Mouse (Mus musculus) lung, embryonic 14.5 days (tissue): ENCODE data around the gene Inpp5f. TPM values are rescaled to one million over a fixed set of nuclear protein-coding genes. Genes with fewer than 3 reads are reported as not detected.

Experiments
- ATAC-seq: fragments of 200-750 bp; cut with Nextera tagmentation; 2 replicates; pipeline ENCODE4 v1.8.0; 2017; ENCODE audit warnings: mild to moderate bottlenecking, moderate TSS enrichment, moderate library complexity; ENCODE audit not compliant: insufficient read depth
- DNase-seq: peaks from one replicate; pipeline ENCODE4 v3.0.0-alpha.2; 2015
- H3K27ac ChIP-seq: fragments of 300-500 bp; sonication (generic); 2 replicates; pipeline ENCODE4 v1.5.1; 2014; ENCODE audit warnings: low read depth, mild to moderate bottlenecking, moderate library complexity
- H3K27me3 ChIP-seq: fragments of 300-500 bp; sonication (generic); 2 replicates; pipeline ENCODE4 v1.6.1; 2014; ENCODE audit warnings: low read length, control low read depth; ENCODE audit not compliant: insufficient read depth
- H3K36me3 ChIP-seq: fragments of 300-500 bp; sonication (generic); 2 replicates; pipeline ENCODE4 v1.6.1; 2014; ENCODE audit warnings: control low read depth; ENCODE audit not compliant: insufficient read depth
- H3K4me1 ChIP-seq: fragments of 300-500 bp; sonication (generic); 2 replicates; pipeline ENCODE4 v1.6.1; 2014; ENCODE audit warnings: antibody characterized with exemption, control low read depth; ENCODE audit not compliant: insufficient read depth
- H3K4me2 ChIP-seq: fragments of 300-500 bp; sonication (generic); 2 replicates; pipeline ENCODE4 v1.6.1; 2014; ENCODE audit warnings: mild to moderate bottlenecking
- H3K4me3 ChIP-seq: fragments of 300-500 bp; sonication (generic); 2 replicates; pipeline ENCODE4 v1.5.1; 2014; ENCODE audit warnings: low read depth, low read length
- H3K9ac ChIP-seq: fragments of 300-500 bp; sonication (generic); 2 replicates; pipeline ENCODE4 v1.6.1; 2014
- H3K9me3 ChIP-seq: fragments of 300-500 bp; sonication (generic); 2 replicates; pipeline ENCODE4 v1.6.1; 2016; ENCODE audit warnings: low read depth, low read length, control low read depth
- CTCF ChIP-seq: IDR thresholded peaks from 2 replicates; pipeline ENCODE4 v1.5.1; 2016; ENCODE audit warnings: antibody characterized with exemption, low read depth
- WGBS: fragments of 180-500 bp; shearing (Covaris S2); extraction: QIAGEN DNeasy Blood & Tissue Kit; methylation state at CpG from one replicate; pipeline ENCODE4 v1.1.7; 2014; 5-methylcytosine and 5-hydroxymethylcytosine counted together
- polyA plus RNA-seq: library from polyadenylated mRNA; unstranded; fragments of >200 nt; fragmentation: Nextera tagmentation; extraction: Ambion mirVana; gene quantifications from 2 replicates; pipeline ENCODE4 v1.2.1, GENCODE M21; 2014

Gene Inpp5f
- polyA plus RNA-seq, 1 experiment from 2014 or later: 28.2 TPM

DNA sequence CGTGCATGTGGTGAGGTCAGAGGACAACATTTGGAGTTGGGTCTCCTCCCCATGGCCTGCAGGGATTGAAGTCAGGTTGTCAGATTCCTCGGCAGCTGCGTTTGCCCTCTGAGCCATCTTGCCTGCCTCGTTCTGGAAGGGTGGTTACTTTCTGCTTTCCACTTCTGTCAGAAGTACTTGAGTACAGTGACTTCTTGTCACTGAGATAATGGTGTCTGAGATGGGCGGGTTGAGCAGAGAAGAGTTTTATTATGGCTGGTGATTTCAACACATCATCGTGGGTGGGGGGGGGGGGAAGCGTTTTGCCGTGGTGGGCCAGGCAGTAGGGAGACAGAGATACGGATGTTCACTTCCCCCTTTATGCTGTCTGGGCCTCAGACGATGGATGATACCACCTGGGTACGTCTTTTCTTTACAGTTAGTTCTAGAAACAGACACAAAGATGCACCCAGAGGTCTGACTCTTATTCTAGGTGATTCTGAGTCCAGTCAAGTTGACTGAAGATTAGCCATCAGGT, 53.8 kb downstream of the Inpp5f start:
- Histone ChIP-seq H3K27ac (no peak overlapping the region), H3K4me2 (no peak overlapping the region), H3K9me3 (no peaks in the 10 kb centered on the region), H3K27me3 (no peaks in the 10 kb centered on the region), H3K36me3 (no peaks in the 10 kb centered on the region), H3K9ac (no peak overlapping the region), H3K4me1 (no peaks in the 10 kb centered on the region), H3K4me3 (no peak overlapping the region)
- ATAC-seq (no peak), DNase-seq (no peak)
- 82% methylated on average over 11 of the region's 11 CpGs for WGBS
- no peak for TF ChIP-seq CTCF

DNA sequence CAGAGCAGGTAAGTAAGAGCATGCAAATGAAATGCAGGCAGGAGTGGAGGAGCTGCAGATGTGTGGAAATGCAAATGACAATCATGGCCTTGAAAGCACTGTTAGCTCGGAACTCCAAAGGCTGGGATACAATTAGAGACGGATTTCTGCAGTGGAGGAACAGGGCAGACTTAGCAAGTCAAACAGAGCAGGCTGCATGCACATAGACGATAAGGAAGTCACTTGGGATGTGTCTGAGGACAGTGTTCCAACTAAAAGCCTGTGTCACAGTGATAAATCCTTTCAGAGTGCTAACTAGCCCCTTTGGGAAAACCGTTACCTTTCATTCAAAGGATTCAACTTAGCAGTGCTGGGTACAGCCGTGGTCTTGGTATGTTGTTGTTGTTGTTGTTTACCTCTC, 56.7 kb downstream of the Inpp5f start:
- 68% methylated on average over 5 of the region's 5 CpGs for WGBS
- Histone ChIP-seq H3K27ac (no peak overlapping the region), H3K27me3 (no peaks in the 10 kb centered on the region), H3K4me2 (no peak overlapping the region), H3K4me1 (no peaks in the 10 kb centered on the region), H3K4me3 (no peak overlapping the region), H3K36me3 (no peaks in the 10 kb centered on the region), H3K9ac (no peak overlapping the region), H3K9me3 (no peaks in the 10 kb centered on the region)
- DNase-seq (no peak), ATAC-seq (no peak)
- TF ChIP-seq CTCF: no peak

DNA sequence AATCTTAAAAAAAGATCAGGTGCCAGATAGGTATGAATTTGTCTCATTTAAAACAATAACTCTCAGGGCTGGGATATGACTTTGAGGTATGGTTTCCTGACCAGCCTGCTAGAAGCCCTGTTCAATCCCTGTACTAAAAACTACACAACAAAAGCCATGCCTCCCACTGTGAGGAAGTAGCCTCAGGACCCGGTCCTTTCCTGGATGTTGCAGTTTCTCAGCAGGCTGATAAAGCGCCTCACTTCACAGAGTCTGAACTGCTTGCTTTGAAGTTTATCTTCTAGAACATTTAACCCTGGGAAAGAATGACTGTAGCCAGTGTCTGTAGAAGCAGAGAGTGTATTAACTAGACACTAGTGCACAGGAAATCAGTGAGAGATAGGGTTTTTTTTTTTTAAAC, 57.7 kb downstream of the Inpp5f start:
- ATAC-seq (no peak), DNase-seq (no peak)
- Histone ChIP-seq H3K4me1 (no peaks in the 10 kb centered on the region), H3K9ac (no peak overlapping the region), H3K4me2 (no peak overlapping the region), H3K27ac (no peak overlapping the region), H3K4me3 (no peak overlapping the region), H3K27me3 (no peaks in the 10 kb centered on the region), H3K9me3 (no peaks in the 10 kb centered on the region), H3K36me3 (no peaks in the 10 kb centered on the region)
- no peak for TF ChIP-seq CTCF
- WGBS: 37% methylated on average over 2 of the region's 2 CpGs

DNA sequence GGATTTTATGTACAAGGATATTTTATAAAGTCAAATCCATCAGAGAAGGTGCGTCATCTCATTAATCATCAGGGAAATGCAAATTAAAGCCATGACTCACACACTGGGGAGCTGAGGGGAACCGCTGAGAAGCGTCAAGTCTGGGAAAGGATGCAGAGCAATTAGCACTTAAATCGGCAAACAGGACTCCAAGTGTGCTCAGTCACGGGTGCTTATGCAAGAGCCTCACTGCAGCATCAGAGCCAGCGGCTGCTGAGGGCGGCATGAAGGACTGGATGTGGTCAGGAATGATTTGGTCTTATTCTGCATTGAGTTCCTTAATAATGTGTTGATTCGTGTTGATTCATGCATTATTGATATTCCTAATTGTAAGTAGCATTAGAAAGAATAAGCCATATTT, 60.8 kb downstream of the Inpp5f start:
- DNase-seq (no peak), ATAC-seq (no peak)
- Histone ChIP-seq H3K36me3 (no peaks in the 10 kb centered on the region), H3K27me3 (no peaks in the 10 kb centered on the region), H3K27ac (no peak overlapping the region), H3K9ac (no peak overlapping the region), H3K4me3 (no peak overlapping the region), H3K9me3 (no peaks in the 10 kb centered on the region), H3K4me2 (0 out of 2 replicates have a peak overlapping the region, but pooled peaks have one; percentile 7), H3K4me1 (no peaks in the 10 kb centered on the region)
- 30% methylated on average over 8 of the region's 8 CpGs for WGBS
- no peak for TF ChIP-seq CTCF

DNA sequence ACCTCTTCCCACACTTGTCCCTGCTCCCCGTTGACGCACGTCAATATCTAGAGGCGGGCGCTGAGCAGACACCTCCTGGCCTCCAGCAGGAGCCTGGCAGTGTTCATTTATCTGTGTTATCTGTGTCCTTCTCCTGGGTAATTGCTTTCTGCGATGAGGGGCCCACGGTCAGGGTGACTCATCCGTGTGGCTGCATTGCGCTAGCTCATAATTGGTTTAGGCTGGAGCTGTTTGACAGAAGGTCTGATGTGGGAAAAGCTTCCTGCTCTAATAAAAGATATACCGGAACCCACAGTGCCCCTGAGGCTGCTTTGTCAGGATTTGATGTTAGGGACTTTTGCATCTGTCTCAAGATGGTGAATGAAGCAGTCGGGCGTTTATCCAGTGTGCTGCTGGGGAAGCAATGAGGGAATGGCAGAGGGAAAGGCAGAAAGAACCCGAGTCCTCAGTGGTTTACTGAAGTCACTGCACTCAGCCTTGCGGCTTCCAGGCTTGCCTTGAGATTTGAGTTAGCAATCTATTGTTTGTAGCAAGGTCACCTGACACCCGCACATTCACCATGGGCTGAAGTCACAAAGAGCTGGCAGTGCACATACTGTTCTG, 61.4 kb downstream of the Inpp5f start:
- 23% methylated on average over 15 of the region's 15 CpGs for WGBS
- H3K4me1 ChIP-seq: no peaks in the 10 kb centered on the region
- H3K4me2 ChIP-seq: 0 out of 2 replicates have a peak overlapping the region, but pooled peaks have one; percentile 7
- no peak for TF ChIP-seq CTCF
- DNase-seq: no peak
- H3K4me3 ChIP-seq: no peak overlapping the region
- no peaks in the 10 kb centered on the region for H3K27me3 ChIP-seq
- no peak overlapping the region for H3K27ac ChIP-seq
- ATAC-seq: no peak
- H3K36me3 ChIP-seq: no peaks in the 10 kb centered on the region
- no peak overlapping the region for H3K9ac ChIP-seq
- no peaks in the 10 kb centered on the region for H3K9me3 ChIP-seq

DNA sequence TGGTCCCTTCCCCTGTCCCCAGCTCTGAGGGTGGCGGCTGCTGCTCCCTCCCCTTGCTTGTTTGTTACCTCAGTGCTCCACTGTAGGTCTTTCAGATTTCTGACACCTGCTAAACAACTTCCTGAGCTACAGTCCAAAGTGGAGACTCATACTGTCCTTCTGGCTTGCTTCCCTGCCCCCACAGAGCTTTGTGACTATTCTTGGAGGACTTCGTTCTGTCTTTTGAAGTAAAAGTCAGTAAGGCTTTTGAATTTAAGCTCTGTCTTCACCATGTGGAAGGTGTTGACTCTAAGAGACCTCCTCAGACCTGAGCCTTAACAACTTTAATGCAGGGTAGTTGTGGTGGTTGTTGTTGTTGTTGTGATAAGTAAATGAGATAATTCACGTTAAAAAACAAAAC, 67.4 kb downstream of the Inpp5f start:
- WGBS: 60% methylated on average over 3 of the region's 3 CpGs
- TF ChIP-seq CTCF: no peak
- H3K4me1 ChIP-seq: no peaks in the 10 kb centered on the region
- H3K36me3 ChIP-seq: peaks cover 5% of the 10 kb centered on the region; the same call in 1 of the 2 replicates
- no peaks in the 10 kb centered on the region for H3K27me3 ChIP-seq
- DNase-seq (no peak), ATAC-seq (no peak)
- no peak overlapping the region for H3K9ac ChIP-seq
- H3K27ac ChIP-seq: no peak overlapping the region
- no peaks in the 10 kb centered on the region for H3K9me3 ChIP-seq
- H3K4me2 ChIP-seq: no peak overlapping the region
- no peak overlapping the region for H3K4me3 ChIP-seq

DNA sequence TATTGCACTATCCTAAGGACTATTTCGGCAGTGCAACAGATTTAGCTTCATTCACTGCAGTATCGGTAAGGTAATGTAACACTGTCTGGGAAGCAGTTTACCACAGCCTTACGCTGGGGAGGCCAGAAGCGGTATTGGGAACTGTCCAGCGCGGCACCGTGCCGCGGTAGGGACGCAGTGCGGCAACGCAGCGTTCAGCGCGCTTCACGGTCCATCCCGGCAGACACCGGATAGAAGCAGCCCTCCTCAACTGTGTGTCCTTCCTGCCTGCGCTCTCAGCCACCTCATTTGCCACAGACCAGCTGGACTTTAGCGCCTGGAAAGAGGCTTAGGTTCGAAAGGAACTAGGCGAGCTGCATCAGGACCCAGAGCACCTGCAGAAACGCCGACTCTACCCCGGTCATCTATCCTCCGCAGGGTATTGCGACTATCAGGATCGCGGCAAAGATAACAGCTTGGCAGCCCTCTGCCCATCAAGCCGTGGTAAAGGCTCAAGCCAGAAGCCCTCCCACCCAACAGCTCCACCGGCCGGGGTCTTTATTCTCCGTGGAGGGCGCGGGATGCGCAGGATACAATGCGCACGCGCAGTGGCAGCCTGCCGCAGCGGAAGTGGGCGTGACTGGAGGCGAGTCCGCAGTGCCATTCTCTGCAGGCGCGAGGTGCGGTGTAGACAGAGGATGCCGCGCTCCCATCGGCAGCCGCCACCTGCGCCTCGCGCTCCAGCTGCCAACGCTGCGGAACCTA, 76.9 kb downstream of the Inpp5f start:
- H3K4me2 ChIP-seq: peak overlapping the region; percentile 68
- peak; percentile 78 for ATAC-seq
- WGBS: 42% methylated on average over 56 of the region's 56 CpGs
- no peak overlapping the region for H3K27ac ChIP-seq
- H3K36me3 ChIP-seq: peaks cover 41% of the 10 kb centered on the region
- H3K4me1 ChIP-seq: no peaks in the 10 kb centered on the region
- TF ChIP-seq CTCF: no peak
- H3K9me3 ChIP-seq: peaks cover 12% of the 10 kb centered on the region; the same call in 1 of the 2 replicates
- peak; percentile 76 for DNase-seq
- H3K9ac ChIP-seq: peak overlapping the region; percentile 13
- H3K27me3 ChIP-seq: no peaks in the 10 kb centered on the region
- peak overlapping the region; percentile 44 for H3K4me3 ChIP-seq
